Mouse (Mus musculus) layer of hippocampus, postnatal 10 days (tissue): ENCODE results near the gene Pdcd1lg2. TPM values are rescaled to one million over a fixed set of nuclear protein-coding genes. Genes with fewer than 3 reads are reported as not detected.

ENCODE experiments used
- DNase-seq, 2 experiments: peaks; one replicate each; pipeline ENCODE4 v3.0.0; 2021; ENCODE audit warnings: low spot score in 2 of 2
- total RNA-seq, 2 experiments: library from RNA; stranded (reverse); gene quantifications; 2 replicates each; pipeline ENCODE4 v1.2.3; 2021

Gene Pdcd1lg2
- total RNA-seq, 2 experiments from 2014 or later: 0.50 TPM; not detected in 1

- DNase-seq: no peak
These were observed 58.4 kb downstream of the Pdcd1lg2 start for GRCm38 (mm10) chr19:29468941-29469685.

DNA sequence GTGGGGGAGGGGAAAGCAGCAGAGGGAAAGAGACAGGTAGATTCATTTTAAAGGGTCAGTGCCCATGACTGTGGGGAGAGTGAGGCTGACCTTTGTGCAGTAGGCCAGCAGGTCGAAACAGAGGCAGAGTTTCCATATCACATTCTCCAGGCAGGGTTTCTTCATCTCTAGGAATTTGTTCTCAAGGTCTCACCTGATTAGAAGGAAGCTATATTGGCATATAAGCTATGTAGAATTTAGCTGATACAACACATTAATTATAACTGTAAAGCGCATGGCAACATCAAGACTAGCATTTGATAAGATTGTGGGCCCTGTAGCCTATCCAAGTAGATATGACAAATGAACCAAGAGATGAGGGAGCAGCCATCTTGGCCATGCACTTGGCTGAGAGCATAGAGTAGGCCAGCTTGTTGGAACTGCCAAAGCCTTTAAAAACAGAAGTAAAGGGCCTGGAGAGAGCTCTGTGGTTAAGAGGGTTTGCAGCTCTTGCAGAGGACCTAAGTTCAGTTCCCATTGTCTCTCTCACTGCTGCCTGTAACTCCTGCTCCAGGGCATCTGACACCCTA lies 59.1 kb downstream of the Pdcd1lg2 start:
- no peak for DNase-seq

- peak in 1 of 2 experiments; percentile 22 for DNase-seq
These were observed 59.9 kb downstream of the Pdcd1lg2 start for GRCm38 (mm10) chr19:29470652-29471051.

GRCm38 (mm10) chr19:29472424-29472823 lies 61.7 kb downstream of the Pdcd1lg2 start:
- DNase-seq: no peak

- DNase-seq: no peak
These were observed 62.2 kb downstream of the Pdcd1lg2 start for GRCm38 (mm10) chr19:29472946-29473345.

DNA sequence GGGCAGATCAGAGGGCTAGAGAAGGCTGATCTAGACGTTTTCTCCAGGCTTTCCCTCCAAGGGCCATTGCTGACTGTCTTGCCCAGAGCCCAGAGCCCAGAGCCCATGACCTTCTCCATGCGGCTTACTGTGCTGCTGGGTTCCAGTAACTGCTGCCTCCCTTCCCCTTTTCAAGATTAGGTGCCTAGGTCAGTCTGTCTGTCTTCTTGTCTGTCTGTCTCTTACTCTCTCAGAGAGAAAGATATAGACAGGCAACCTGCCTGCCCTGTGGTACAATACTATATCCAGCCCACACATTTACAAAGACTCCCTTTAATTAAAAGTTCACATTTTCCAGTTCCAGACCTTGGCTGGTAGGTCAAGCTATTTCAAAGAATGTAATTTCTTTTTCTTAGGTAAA lies 64.1 kb downstream of the Pdcd1lg2 start:
- no peak for DNase-seq

- no peak for DNase-seq
These were observed 64.5 kb downstream of the Pdcd1lg2 start for GRCm38 (mm10) chr19:29475210-29475620.

DNA sequence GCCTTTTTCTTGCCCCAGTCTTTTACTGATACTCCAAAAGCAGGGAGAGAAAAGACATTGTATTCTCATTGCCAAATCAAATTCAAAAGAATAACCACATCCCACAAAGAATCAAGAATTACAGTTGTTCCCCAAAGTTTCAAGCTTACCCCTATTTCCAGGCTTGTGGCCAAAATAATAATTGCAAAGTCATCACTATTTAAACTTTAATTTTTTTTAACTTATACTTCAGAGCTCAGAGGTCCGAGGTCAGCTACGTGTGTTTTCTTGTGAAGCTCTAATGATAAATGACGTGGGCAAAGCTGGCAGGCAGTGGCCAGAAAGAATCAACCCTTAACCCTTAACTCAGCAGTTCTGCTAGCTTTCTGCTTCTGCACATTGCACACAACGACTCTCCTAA lies 67.9 kb downstream of the Pdcd1lg2 start:
- no peak for DNase-seq

DNA sequence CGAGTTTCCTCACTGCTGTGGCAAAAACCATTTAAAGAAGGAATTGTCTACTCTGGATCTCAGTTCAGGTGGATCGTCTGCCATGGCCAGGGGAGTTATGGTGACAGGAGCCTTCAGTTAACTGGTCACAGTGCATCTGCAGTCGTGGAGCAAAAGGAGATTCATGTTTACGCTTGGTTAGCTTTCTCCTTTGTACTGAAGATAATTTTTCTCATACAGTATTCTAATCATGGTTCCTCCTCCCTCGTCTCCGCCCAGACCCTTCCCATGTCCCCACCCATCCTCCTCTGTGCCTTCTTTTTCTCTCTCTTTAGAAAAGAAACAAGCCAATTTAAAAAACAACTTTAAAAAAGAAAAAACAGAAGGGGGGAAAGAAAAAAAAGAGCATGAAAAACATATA lies 70.9 kb downstream of the Pdcd1lg2 start:
- DNase-seq: no peak

- no peak for DNase-seq
These were observed 71.4 kb downstream of the Pdcd1lg2 start for GRCm38 (mm10) chr19:29482148-29482547.

DNA sequence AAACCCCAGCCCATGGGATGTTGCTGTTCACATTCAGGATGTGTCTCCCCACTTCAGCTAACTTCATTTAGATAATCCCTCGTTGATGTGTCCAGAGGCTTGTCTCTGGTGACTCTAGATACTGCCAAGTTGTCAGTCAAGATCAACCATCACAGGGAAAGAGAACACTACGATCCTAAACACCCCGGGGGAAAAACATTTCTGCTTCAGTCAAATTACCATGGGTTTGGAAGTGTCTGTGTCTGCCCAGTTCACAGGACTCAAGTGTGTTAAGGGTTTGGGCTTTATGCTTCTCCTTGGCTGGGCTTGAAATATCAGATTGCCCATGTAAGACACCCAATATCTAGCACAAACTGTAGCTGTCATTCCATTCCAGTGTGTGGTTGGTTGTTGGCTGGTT lies 71.9 kb downstream of the Pdcd1lg2 start:
- no peak for DNase-seq

GRCm38 (mm10) chr19:29483386-29483785 lies 72.7 kb downstream of the Pdcd1lg2 start:
- no peak for DNase-seq

DNA sequence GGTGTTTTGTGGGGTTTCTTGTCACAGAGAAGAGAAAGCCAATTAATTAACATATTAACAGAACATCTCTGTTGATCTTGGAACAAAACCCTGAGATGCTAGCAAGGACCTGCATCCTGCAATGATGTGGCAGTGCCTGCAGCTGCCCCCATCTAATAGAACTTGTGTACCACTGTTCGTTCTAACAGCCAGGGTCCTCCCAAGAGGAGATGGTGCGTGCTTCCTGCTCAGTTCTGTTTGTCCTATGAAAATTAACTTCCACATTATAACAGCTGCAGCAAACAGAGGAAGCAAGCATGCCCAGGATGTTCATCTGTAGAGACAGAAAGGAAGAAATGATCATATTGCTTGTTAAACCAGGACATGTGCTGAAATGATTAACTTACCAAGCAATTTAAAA lies 73.8 kb downstream of the Pdcd1lg2 start:
- no peak for DNase-seq

GRCm38 (mm10) chr19:29485257-29485948 lies 74.7 kb downstream of the Pdcd1lg2 start:
- no peak for DNase-seq

GRCm38 (mm10) chr19:29486545-29487206 lies 76.0 kb downstream of the Pdcd1lg2 start:
- DNase-seq: no peak

DNA sequence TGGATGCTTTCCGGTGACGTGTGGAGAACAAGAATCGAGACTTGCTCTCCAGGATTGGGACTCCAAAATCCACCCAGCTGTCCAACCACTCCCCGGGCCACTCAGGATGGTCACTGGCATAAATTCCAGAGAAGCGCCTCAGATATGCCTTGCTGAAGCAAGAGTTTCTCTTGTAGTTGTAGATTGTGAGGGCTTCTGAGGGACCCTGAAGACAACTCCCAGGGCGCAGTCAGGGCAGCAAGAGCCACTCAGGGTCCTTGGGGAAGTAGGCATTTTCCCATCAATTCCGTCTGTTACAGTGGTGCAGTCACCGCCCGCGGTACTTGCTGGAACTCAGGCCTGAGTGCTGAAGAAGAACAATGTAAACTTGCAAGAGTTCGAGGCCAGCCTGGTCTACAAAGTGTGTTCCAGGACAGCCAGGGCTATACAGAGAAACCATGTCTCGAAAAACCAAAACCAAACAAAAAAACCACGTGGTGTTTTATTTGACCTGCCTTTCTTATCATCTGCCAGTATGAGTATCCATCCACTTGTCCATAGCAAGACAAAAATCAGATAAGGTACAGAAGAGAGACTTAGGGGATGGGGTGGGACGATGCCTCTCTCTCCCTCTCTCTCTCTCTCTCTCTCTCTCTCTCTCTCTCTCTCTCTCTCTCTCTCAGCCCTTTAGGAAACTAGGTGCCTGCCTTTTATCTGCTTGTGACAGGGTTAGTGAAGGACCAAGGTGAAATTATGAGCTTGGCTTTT lies 76.8 kb downstream of the Pdcd1lg2 start:
- no peak for DNase-seq

- no peak for DNase-seq
These were observed 77.3 kb downstream of the Pdcd1lg2 start for GRCm38 (mm10) chr19:29488073-29488390.

GRCm38 (mm10) chr19:29488420-29488819 lies 77.7 kb downstream of the Pdcd1lg2 start:
- no peak for DNase-seq

GRCm38 (mm10) chr19:29489785-29490284 lies 79.1 kb downstream of the Pdcd1lg2 start:
- DNase-seq: no peak

DNA sequence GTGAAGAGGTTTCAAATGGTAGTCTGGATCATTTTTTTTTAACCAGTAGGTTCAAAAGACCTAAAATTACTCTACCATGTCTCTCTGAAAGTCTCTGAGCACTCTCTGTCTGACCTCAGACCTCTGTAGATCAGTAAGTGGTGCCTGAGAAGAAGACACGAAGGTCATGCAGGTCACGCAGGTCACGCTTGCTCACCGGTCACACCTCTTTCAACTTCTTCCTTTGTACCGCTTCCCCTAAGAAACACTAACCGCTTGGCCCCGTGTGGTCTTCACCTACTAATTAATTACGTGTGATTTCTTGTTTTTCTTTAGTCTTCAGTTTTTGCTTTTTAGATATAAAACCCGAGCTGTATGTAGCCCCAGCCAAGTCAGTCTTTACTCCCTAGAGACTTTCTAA lies 80.7 kb downstream of the Pdcd1lg2 start:
- DNase-seq: no peak

GRCm38 (mm10) chr19:29494454-29494853 lies 83.7 kb downstream of the Pdcd1lg2 start:
- DNase-seq: no peak
